In the genomic region with DNA sequence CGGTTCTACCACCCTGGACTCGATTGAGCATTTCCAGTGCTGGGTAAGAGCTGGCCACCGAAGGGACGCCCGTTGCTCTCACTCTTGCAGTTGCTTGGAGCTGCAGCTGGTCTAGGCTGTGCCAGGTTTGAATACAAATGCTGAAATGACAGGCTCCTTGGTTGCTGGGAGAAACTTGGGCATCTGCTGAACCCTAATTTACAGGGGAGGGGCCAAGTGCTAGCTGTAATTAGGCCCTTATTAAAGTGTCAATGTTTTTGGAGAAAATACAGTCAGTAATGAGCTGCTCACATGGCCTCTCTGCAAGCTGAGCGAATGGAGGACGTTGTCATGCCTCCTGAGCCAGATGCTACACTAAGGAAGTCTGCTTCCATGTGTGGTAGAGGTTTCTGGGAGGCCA, we compare ENCODE assay signal across 18 mouse cellular contexts. TPM values are rescaled to one million over a fixed set of nuclear protein-coding genes. Genes with fewer than 3 reads are reported as not detected.
A peak's percentile ranks its signal among the peaks of the same experiment; 100 is the strongest.
DNase-seq lines count a peak whose midpoint lies in the region; ATAC-seq and TF ChIP-seq lines count a peak whose summit lies in the region.
"Had no signal": no experiment of that assay in that cellular context is flagged by ENCODE, and none has a peak within 500 bp of the region (broad histone marks: within the 10 kb centered on the region; RNA-seq: fewer than 3 reads in every experiment).

No protein-coding gene starts in this region.

- no peaks in the 10 kb centered on the region for H3K36me3 ChIP-seq in forebrain, embryonic 11.5 days (ENCODE audit: control insufficient read depth, insufficient read depth, low read length)
- peaks cover 7% of the 10 kb centered on the region; the same call in 1 of the 2 replicates for H3K36me3 ChIP-seq in forebrain, embryonic 10.5 days (replicated peaks)
- no peaks in the 10 kb centered on the region for H3K36me3 ChIP-seq in forebrain, embryonic 13.5 days (ENCODE audit: poor library complexity, severe bottlenecking)
- H3K36me3 ChIP-seq: embryonic facial prominence, embryonic 12.5 days; hindbrain, embryonic 15.5 days; limb, embryonic 12.5 days had no signal

- no peak overlapping the region for H3K9ac ChIP-seq in forebrain, embryonic 11.5 days (ENCODE audit: low read length)
- H3K9ac ChIP-seq in forebrain, embryonic 13.5 days: 0 out of 2 replicates have a peak overlapping the region, but pooled peaks have one; percentile 23
- H3K9ac ChIP-seq: embryonic facial prominence, embryonic 12.5 days; limb, embryonic 12.5 days; liver, embryonic 14.5 days had no signal

- H3K4me2 ChIP-seq in forebrain, embryonic 11.5 days (ENCODE audit: low read depth, low read length, severe bottlenecking): no peak overlapping the region
- H3K4me2 ChIP-seq in forebrain, embryonic 13.5 days: peak overlapping the region; percentile 29; the same call in 1 of the 2 replicates
- H3K4me2 ChIP-seq: embryonic facial prominence, embryonic 12.5 days; hindbrain, embryonic 15.5 days; limb, embryonic 12.5 days had no signal

- H3K4me1 ChIP-seq in forebrain, embryonic 11.5 days (replicated peaks; ENCODE audit: control insufficient read depth, insufficient read depth, low read length): peaks cover 7% of the 10 kb centered on the region
- H3K4me1 ChIP-seq in forebrain, embryonic 10.5 days: peaks cover 19% of the 10 kb centered on the region
- peaks cover 74% of the 10 kb centered on the region for H3K4me1 ChIP-seq in forebrain, embryonic 13.5 days

- no peak for TF ChIP-seq CTCF in layer of hippocampus, adult 2 months (conservative IDR thresholded peaks at IDR 0.05)

- peak; percentile 30; the same call in 1 of the 2 replicates for ATAC-seq in forebrain, embryonic 11.5 days (replicated peaks; ENCODE audit: low FRiP score)
- peak; percentile 90 for ATAC-seq in forebrain, embryonic 13.5 days
- ATAC-seq in monocyte, adult 5-6 weeks (replicated peaks; ENCODE audit: insufficient number of reproducible peaks, low FRiP score, low TSS enrichment, poor library complexity, severe bottlenecking): no peak

- no peak overlapping the region for H3K4me3 ChIP-seq in forebrain, embryonic 11.5 days (ENCODE audit: low read depth, low read length)
- no peak overlapping the region for H3K4me3 ChIP-seq in forebrain, embryonic 10.5 days
- H3K4me3 ChIP-seq in layer of hippocampus, adult 2 months: no peak overlapping the region
- H3K4me3 ChIP-seq in forebrain, embryonic 13.5 days: no peak overlapping the region
- H3K4me3 ChIP-seq: embryonic facial prominence, embryonic 12.5 days; hindbrain, embryonic 15.5 days; limb, embryonic 12.5 days had no signal

- 76% methylated on average over 7 of the region's 7 CpGs for WGBS in forebrain, embryonic 11.5 days
- WGBS in forebrain, embryonic 10.5 days: 84% methylated on average over 7 of the region's 7 CpGs
- WGBS in forebrain, embryonic 13.5 days: 27% methylated on average over 7 of the region's 7 CpGs

- no peak overlapping the region for H3K27ac ChIP-seq in forebrain, embryonic 11.5 days (ENCODE audit: low read depth, low read length)
- H3K27ac ChIP-seq in forebrain, embryonic 10.5 days: no peak overlapping the region
- peak overlapping the region; percentile 37 for H3K27ac ChIP-seq in layer of hippocampus, adult 2 months
- H3K27ac ChIP-seq in forebrain, embryonic 13.5 days: peak overlapping the region; percentile 80
- H3K27ac ChIP-seq: embryonic facial prominence, embryonic 12.5 days; hindbrain, embryonic 15.5 days; limb, embryonic 12.5 days; liver, embryonic 14.5 days had no signal

- no peak for DNase-seq in forebrain, embryonic 11.5 days (ENCODE audit: low spot score)
- no peak for DNase-seq in forebrain, embryonic 10.5 days (ENCODE audit: extremely low spot score, low spot score)
- peak; percentile 23 to 55 for DNase-seq in layer of hippocampus, adult 2 months (ENCODE audit: low spot score in 2 of 2)
- no peak for DNase-seq in layer of hippocampus, postnatal 10 days (ENCODE audit: low spot score in 2 of 2)
- peak; percentile 34 for DNase-seq in MN1 (ENCODE audit: low spot score)
- DNase-seq in cerebellum, postnatal 10 days: no peak
- DNase-seq: cerebellum, adult 11-12 months; gastrocnemius, postnatal 14 days; heart, postnatal 14 days; kidney, adult 18-20 months; kidney, postnatal 4 days; lung, postnatal 10 days had no signal

- no peaks in the 10 kb centered on the region for H3K9me3 ChIP-seq in forebrain, embryonic 11.5 days (ENCODE audit: control insufficient read depth, low read length)
- no peaks in the 10 kb centered on the region for H3K9me3 ChIP-seq in forebrain, embryonic 10.5 days
- no peaks in the 10 kb centered on the region for H3K9me3 ChIP-seq in forebrain, embryonic 13.5 days (replicated peaks)
- H3K9me3 ChIP-seq: embryonic facial prominence, embryonic 12.5 days; hindbrain, embryonic 15.5 days; limb, embryonic 12.5 days had no signal

- H3K27me3 ChIP-seq in forebrain, embryonic 11.5 days (ENCODE audit: control insufficient read depth, insufficient read depth, low read length): no peaks in the 10 kb centered on the region
- H3K27me3 ChIP-seq in forebrain, embryonic 10.5 days (ENCODE audit: poor library complexity, severe bottlenecking): no peaks in the 10 kb centered on the region
- H3K27me3 ChIP-seq in forebrain, embryonic 13.5 days: no peaks in the 10 kb centered on the region
- H3K27me3 ChIP-seq: embryonic facial prominence, embryonic 12.5 days; hindbrain, embryonic 15.5 days; limb, embryonic 12.5 days had no signal

RNA-seq across cellular contexts. Expression of a gene that starts 6.0 kb away (rescaled TPM):
- 72.8 and 74.0 TPM in 2 replicates for polyA plus RNA-seq in forebrain, embryonic 11.5 days (2014; fragmentation: Nextera tagmentation; extraction: Ambion mirVana)
- polyA plus RNA-seq in forebrain, embryonic 10.5 days (2016; fragmentation: Nextera tagmentation; extraction: Ambion mirVana): 65.9 and 66.3 TPM in 2 replicates
- total RNA-seq in layer of hippocampus, adult 2 months (2021): 10 to 100 TPM; 58.0 to 69.6 TPM
- 10 to 100 TPM; 65.2 to 67.7 TPM for total RNA-seq in layer of hippocampus, postnatal 10 days (2021)
- 71.8 and 72.4 TPM in 2 replicates for polyA plus RNA-seq in forebrain, embryonic 13.5 days (2015; fragmentation: Nextera tagmentation; extraction: Ambion mirVana)
- total RNA-seq in monocyte, adult 5-6 weeks (2017): 178 to 219 TPM (median 197 TPM) in 3 replicates

RNA-seq across cellular contexts. Expression of a gene that starts 19.1 kb away (rescaled TPM):
- polyA plus RNA-seq in forebrain, embryonic 11.5 days (2014; fragmentation: Nextera tagmentation; extraction: Ambion mirVana): 58.2 and 61.5 TPM in 2 replicates
- 71.7 and 74.0 TPM in 2 replicates for polyA plus RNA-seq in forebrain, embryonic 10.5 days (2016; fragmentation: Nextera tagmentation; extraction: Ambion mirVana)
- total RNA-seq in layer of hippocampus, adult 2 months (2021): 10 to 100 TPM; 31.2 to 46.2 TPM
- total RNA-seq in layer of hippocampus, postnatal 10 days (2021): 10 to 100 TPM; 34.2 to 42.0 TPM
- polyA plus RNA-seq in forebrain, embryonic 13.5 days (2015; fragmentation: Nextera tagmentation; extraction: Ambion mirVana): 46.9 and 55.9 TPM in 2 replicates
- 7.2 to 12.8 TPM (median 7.3 TPM) in 3 replicates for total RNA-seq in monocyte, adult 5-6 weeks (2017)

Comparison
In these comparisons a context has a peak if more than half of its experiments do, and no peak if none do; other contexts are left out.
1. DNase-seq: peak in layer of hippocampus, adult 2 months (2 of 2) and MN1 (single experiment); none in forebrain, embryonic 11.5 days (single experiment), forebrain, embryonic 10.5 days (single experiment), layer of hippocampus, postnatal 10 days (0 of 2) and cerebellum, postnatal 10 days (0 of 2).
2. H3K27ac ChIP-seq: peak in layer of hippocampus, adult 2 months (single experiment) and forebrain, embryonic 13.5 days (single experiment); none in forebrain, embryonic 11.5 days (single experiment) and forebrain, embryonic 10.5 days (single experiment).